Mouse (Mus musculus): ENCODE data around the gene Cacna1s. TPM values are rescaled to one million over a fixed set of nuclear protein-coding genes. Genes with fewer than 3 reads are reported as not detected.
A peak's percentile ranks its signal among the peaks of the same experiment; 100 is the strongest.

Cacna1s gene
- total RNA-seq, 2 experiments from 2014 or later: 330 to 336 TPM

GRCm38 (mm10) chr1:136050312-136051012 lies 2.1 kb upstream of the Cacna1s start, which contains the start of gene Ascl5:
Ascl5 (plus strand) TSS chr1:136050804.
- no peak for DNase-seq (ENCODE audit: low spot score in 2 of 2)

- DNase-seq (ENCODE audit: low spot score in 2 of 2): no peak
Measured at GRCm38 (mm10) chr1:136051013-136051315, 1.6 kb upstream of the Cacna1s start.

- peak; percentile 41 to 75 for DNase-seq (ENCODE audit: low spot score in 2 of 2)
Measured at GRCm38 (mm10) chr1:136051465-136051864, 1.1 kb upstream of the Cacna1s start.

GRCm38 (mm10) chr1:136055771-136056170 lies 3.2 kb downstream of the Cacna1s start:
- DNase-seq (ENCODE audit: low spot score in 2 of 2): no peak

- DNase-seq (ENCODE audit: low spot score in 2 of 2): no peak
Measured at GRCm38 (mm10) chr1:136058594-136058993, 6.0 kb downstream of the Cacna1s start.

- peak; percentile 40 to 72 for DNase-seq (ENCODE audit: low spot score in 2 of 2)
Measured at GRCm38 (mm10) chr1:136061041-136061789, 8.7 kb downstream of the Cacna1s start.

GRCm38 (mm10) chr1:136061790-136062141 lies 9.2 kb downstream of the Cacna1s start:
- DNase-seq (ENCODE audit: low spot score in 2 of 2): no peak

- no peak for DNase-seq (ENCODE audit: low spot score in 2 of 2)
Measured at GRCm38 (mm10) chr1:136063991-136064390, 11.4 kb downstream of the Cacna1s start.

GRCm38 (mm10) chr1:136066621-136067020 lies 14.1 kb downstream of the Cacna1s start:
- DNase-seq (ENCODE audit: low spot score in 2 of 2): no peak

- DNase-seq (ENCODE audit: low spot score in 2 of 2): no peak
Measured at GRCm38 (mm10) chr1:136067579-136067978, 15.0 kb downstream of the Cacna1s start.

- no peak for DNase-seq (ENCODE audit: low spot score in 2 of 2)
Measured at GRCm38 (mm10) chr1:136076086-136076485, 23.5 kb downstream of the Cacna1s start.

- DNase-seq (ENCODE audit: low spot score in 2 of 2): no peak
Measured at GRCm38 (mm10) chr1:136077656-136078055, 25.1 kb downstream of the Cacna1s start.

GRCm38 (mm10) chr1:136081161-136081560 lies 28.6 kb downstream of the Cacna1s start:
- DNase-seq (ENCODE audit: low spot score in 2 of 2): no peak

- no peak for DNase-seq (ENCODE audit: low spot score in 2 of 2)
Measured at GRCm38 (mm10) chr1:136085988-136086685, 33.6 kb downstream of the Cacna1s start.

GRCm38 (mm10) chr1:136089368-136090165 lies 37.0 kb downstream of the Cacna1s start:
- DNase-seq (ENCODE audit: low spot score in 2 of 2): no peak

- DNase-seq (ENCODE audit: low spot score in 2 of 2): no peak
Measured at GRCm38 (mm10) chr1:136093726-136094125, 41.2 kb downstream of the Cacna1s start.

- DNase-seq (ENCODE audit: low spot score in 2 of 2): no peak
Measured at GRCm38 (mm10) chr1:136094807-136095206, 42.3 kb downstream of the Cacna1s start.

- DNase-seq (ENCODE audit: low spot score in 2 of 2): no peak
Measured at GRCm38 (mm10) chr1:136102094-136102493, 49.5 kb downstream of the Cacna1s start.

- no peak for DNase-seq (ENCODE audit: low spot score in 2 of 2)
Measured at GRCm38 (mm10) chr1:136102551-136102950, 50.0 kb downstream of the Cacna1s start.

GRCm38 (mm10) chr1:136102981-136103380 lies 50.4 kb downstream of the Cacna1s start:
- no peak for DNase-seq (ENCODE audit: low spot score in 2 of 2)

GRCm38 (mm10) chr1:136103696-136104095 lies 51.1 kb downstream of the Cacna1s start:
- no peak for DNase-seq (ENCODE audit: low spot score in 2 of 2)

All from gastrocnemius, postnatal 4 days (tissue).